Mouse (Mus musculus): Measurements from ENCODE around the gene Erf.

The Erf gene

GRCm38 (mm10) chr7:25210482-25210881 is 40.1 kb downstream of the Erf start:
- DNase-seq (ENCODE audit: low spot score in 2 of 2): no peak

GRCm38 (mm10) chr7:25209161-25209622 is 41.4 kb downstream of the Erf start:
- no peak for DNase-seq (ENCODE audit: low spot score in 2 of 2)

- DNase-seq (ENCODE audit: low spot score in 2 of 2): no peak
These were observed 44.3 kb downstream of the Erf start for GRCm38 (mm10) chr7:25206094-25206830.

DNA sequence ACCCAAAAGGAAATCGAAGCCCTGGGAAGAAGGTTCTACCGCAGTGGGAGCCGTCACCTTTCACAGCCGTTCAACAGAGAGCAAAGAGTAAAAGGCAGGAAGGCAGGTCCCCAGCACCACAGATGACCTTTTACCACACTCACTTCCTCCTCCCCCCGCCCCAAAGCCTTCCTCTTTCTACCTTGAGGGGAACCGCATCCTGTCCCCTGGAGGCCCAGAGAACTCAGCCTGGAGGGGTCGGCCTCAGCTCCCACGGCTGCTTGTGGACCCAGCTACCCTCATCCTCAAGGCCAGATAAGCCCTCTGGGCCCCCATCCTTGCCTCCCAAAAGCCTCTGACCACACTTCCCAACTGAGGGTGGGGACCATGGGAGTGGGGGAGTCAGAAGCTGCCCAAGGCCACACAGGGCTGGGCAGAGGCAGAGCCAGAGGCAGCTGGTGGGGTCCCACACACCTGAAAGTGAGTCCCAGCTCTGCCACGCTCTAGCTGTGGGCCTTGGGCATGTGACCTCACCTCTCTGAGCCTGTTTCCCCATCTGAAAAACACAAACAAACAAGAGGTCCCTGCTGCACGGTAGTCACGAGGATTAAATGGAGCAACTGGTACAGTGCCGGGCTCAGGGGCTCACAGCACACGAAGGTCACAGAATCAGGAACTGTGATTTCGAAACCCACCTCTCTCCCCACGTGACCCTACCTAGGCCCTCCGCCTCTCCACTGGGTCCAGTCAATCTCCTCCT is 45.0 kb downstream of the Erf start:
- DNase-seq (ENCODE audit: low spot score in 2 of 2): no peak

DNA sequence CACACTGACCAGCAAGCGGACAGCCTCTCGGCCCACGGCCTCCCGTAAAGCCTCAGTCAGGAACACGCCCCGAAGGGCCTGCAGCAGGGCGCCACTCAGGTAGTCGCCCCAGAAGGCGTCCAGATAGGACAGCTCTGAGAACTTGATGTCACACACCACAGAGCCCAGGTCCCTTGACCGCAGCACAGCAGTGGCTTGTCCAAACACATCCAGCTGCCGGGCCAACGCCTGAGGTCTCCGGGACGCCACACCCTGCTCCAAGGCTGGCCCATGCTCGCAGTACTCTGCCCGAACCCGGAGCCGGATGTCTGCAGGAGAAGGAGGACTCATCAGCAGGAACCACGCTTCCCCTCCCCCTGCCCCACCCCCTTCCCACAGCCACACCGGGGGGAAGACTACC is 46.9 kb downstream of the Erf start:
- DNase-seq (ENCODE audit: low spot score in 2 of 2): no peak

- no peak for DNase-seq (ENCODE audit: low spot score in 2 of 2)
These were observed 53.1 kb downstream of the Erf start for GRCm38 (mm10) chr7:25197384-25198018.

DNA sequence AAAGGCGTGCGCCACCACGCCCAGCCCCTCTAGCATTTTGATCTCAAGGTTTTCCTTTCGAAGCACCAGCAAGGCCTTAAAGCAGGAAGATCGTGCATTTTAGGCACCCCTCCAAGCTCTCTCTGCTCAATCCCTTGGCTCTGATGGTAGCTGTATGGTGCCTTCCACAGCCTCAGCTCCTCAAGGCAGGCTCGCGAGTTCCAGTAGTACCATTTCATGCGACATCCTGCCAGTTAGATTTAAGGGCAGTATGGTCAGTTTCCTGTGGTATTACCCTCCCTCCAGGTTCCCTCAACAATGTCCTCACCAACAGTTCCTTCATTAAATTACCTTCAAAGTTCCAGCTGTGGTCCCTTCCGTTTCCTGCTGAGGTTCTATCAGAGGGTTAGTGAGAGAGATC is 54.5 kb downstream of the Erf start:
- DNase-seq (ENCODE audit: low spot score in 2 of 2): no peak

GRCm38 (mm10) chr7:25195148-25195547 is 55.4 kb downstream of the Erf start:
- no peak for DNase-seq (ENCODE audit: low spot score in 2 of 2)
